Mouse (Mus musculus) testis, adult 2 months (tissue): ENCODE results near the gene Ppp1r12a. TPM values are rescaled to one million over a fixed set of nuclear protein-coding genes. Genes with fewer than 3 reads are reported as not detected.

Experiments used
- H3K27ac ChIP-seq: fragments of 200-500 bp; 2 replicates; pipeline ENCODE4 v1.5.1; 2012; ENCODE audit warnings: low read depth, low read length; ENCODE audit not compliant: control insufficient read depth, insufficient read depth
- H3K27me3 ChIP-seq: fragments of 200-500 bp; 2 replicates; pipeline ENCODE4 v1.6.1; 2012; ENCODE audit warnings: mild to moderate bottlenecking, low read length, moderate library complexity; ENCODE audit not compliant: control insufficient read depth, insufficient read depth
- H3K36me3 ChIP-seq: fragments of 200-500 bp; 2 replicates; pipeline ENCODE4 v1.6.1; 2012; ENCODE audit warnings: mild to moderate bottlenecking, low read length; ENCODE audit not compliant: control insufficient read depth, insufficient read depth
- H3K4me1 ChIP-seq: fragments of 200-500 bp; 2 replicates; pipeline ENCODE4 v1.6.1; 2012; ENCODE audit warnings: low read length; ENCODE audit not compliant: control insufficient read depth, insufficient read depth
- H3K4me3 ChIP-seq: fragments of 200-500 bp; 2 replicates; pipeline ENCODE4 v1.5.1; 2012; ENCODE audit warnings: low read depth, mild to moderate bottlenecking, low read length, moderate library complexity, mixed read lengths; ENCODE audit not compliant: control insufficient read depth
- CTCF ChIP-seq: fragments of 200-500 bp; IDR thresholded peaks from 2 replicates; pipeline ENCODE4 v1.5.1; 2012; ENCODE audit warnings: low read depth, mild to moderate bottlenecking, inconsistent platforms, low read length, moderate library complexity; ENCODE audit not compliant: control insufficient read depth, insufficient read depth, insufficient replicate concordance
- POLR2A ChIP-seq: fragments of 200-500 bp; IDR thresholded peaks from 2 replicates; pipeline ENCODE4 v1.6.1; 2012; ENCODE audit warnings: low read depth, mild to moderate bottlenecking, inconsistent platforms, low read length, moderate library complexity; ENCODE audit not compliant: control insufficient read depth
- polyA plus RNA-seq: library from polyadenylated mRNA; depleted of rRNA; stranded (reverse); fragments of >200 nt; gene quantifications from 2 replicates; pipeline ENCODE4 v1.2.3, GENCODE M21; 2012

Ppp1r12a gene
- polyA plus RNA-seq, 1 experiment, result 15.2 TPM

DNA sequence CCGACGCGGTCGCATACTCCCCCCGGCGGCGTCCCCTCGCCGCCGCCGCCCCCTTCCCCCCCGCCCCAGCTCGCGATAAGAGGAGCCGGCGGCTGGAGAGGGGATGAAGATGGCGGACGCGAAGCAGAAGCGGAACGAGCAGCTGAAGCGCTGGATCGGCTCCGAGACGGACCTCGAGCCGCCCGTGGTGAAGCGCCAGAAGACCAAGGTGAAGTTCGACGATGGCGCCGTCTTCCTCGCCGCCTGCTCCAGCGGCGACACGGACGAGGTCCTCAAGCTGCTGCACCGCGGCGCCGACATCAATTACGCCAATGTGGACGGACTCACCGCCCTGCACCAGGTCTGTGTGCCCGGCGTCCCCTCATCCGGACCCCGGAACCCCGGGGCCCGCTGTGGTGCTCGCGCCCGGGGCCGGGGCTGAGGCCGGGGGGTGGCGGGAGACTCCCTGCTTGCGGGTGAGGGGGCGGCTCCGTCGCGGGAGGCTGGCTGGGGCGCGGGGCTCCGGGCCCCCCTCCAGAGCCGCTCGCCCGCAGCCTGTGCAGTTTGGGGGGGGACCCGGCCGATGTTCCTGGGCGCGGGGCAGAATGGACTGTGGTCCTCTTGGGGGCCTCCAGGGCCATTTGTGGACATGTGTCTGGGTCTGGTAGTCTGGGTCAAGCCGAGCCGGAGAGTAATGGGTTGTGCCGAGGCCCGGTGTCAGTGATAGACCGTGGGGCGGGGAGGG, 466 bp downstream of the Ppp1r12a start:
- peak overlapping the region; percentile 100 for H3K4me3 ChIP-seq
- TF ChIP-seq POLR2A, result no peak
- no peak for TF ChIP-seq CTCF
- no peaks in the 10 kb centered on the region for H3K27me3 ChIP-seq
- H3K36me3 ChIP-seq, result no peaks in the 10 kb centered on the region
- peaks cover 7% of the 10 kb centered on the region for H3K4me1 ChIP-seq
- H3K27ac ChIP-seq, result peak overlapping the region; percentile 99

DNA sequence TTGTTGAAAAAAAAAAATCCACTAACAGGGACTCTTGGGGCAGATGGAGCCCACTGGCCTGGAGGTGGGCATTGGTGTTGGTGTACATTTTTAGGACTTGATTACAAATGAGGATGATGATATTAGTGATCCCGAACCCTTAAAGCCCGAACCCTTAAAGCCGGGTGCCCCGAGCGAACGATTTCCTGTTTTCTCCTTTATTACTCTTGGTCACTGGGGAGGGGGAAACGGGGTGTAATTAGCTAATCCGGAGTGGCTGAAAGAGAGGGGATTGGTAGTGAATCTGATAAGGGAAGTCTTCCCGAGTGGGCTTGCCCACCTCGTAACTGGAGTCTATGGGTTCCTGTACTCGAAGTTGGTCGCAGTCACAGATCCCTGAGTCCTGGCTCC, 1.0 kb downstream of the Ppp1r12a start:
- no peak for TF ChIP-seq CTCF
- TF ChIP-seq POLR2A, result no peak
- peak overlapping the region; percentile 99 for H3K27ac ChIP-seq

DNA sequence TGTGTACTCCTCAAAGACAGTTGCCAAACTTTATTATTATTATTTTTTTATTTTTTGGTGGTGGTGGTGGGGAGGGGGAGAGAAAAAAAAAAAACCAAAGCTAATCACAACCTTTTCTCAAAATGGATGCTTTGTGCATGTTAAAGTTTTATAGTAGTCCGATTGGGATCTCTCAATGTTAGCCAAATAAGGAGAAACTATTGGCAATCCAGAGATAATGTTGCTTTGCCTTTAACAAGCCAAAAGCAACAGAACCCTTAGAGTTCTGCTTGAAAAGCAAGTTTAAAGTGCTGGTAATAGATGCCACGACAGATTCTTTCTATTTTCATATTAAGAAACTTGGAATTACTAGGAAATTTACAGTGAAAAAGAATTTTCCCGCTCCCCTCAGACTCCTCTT, 1.5 kb downstream of the Ppp1r12a start:
- H3K4me3 ChIP-seq, result peak overlapping the region; percentile 100; the same call in 1 of the 2 replicates
- H3K36me3 ChIP-seq, result no peaks in the 10 kb centered on the region
- TF ChIP-seq CTCF (no peak), POLR2A (no peak)
- H3K27me3 ChIP-seq, result no peaks in the 10 kb centered on the region
- peaks cover 7% of the 10 kb centered on the region for H3K4me1 ChIP-seq
- H3K27ac ChIP-seq, result peak overlapping the region; percentile 99

More for the DNA sequence above, 1.0 kb downstream of the Ppp1r12a start:
- Histone ChIP-seq H3K4me1 (peaks cover 7% of the 10 kb centered on the region), H3K27me3 (no peaks in the 10 kb centered on the region), H3K4me3 (peak overlapping the region; percentile 100), H3K36me3 (no peaks in the 10 kb centered on the region)

DNA sequence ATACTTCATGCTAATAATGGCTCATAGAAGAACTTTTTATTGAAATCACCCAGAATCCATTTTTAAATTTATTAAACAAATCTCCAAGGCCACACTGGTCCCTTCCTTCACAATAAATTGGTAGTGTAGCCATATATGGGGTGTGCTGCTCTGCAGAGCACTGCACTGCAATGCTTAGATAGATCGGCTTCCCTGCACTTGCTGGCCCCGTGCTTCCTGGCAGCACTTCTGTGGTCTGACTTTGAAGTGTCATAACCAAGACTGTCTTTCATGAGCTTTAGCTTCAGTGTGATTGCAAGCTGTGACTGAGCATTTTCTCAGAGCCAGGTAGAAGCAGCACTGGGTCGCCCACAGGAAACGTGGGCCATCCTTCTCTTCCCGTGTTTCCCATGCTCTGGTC, 5.8 kb downstream of the Ppp1r12a start:
- Histone ChIP-seq H3K27ac (no peak overlapping the region), H3K4me3 (no peak overlapping the region), H3K27me3 (no peaks in the 10 kb centered on the region), H3K36me3 (no peaks in the 10 kb centered on the region), H3K4me1 (peaks cover 3% of the 10 kb centered on the region)
- no peak for TF ChIP-seq POLR2A
- TF ChIP-seq CTCF, result no peak

DNA sequence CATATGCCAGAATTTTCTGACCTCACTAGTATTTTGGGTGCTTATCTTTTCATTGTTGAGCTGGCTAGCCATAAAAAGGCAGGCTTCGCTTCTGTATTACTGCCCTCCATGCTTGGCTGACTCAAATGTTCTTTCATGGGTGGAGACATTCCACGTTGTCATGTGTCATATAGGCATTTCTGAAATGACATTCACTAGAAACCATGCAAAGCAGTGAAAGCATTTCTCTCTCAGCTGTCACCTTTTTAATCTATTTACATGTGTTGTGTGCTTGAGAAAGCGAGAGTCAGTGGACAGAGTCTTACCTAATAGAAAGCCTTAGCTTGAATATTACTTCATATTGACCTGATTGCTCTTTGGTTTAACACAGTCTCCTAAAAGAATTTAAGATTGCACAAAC, 8.8 kb downstream of the Ppp1r12a start:
- Histone ChIP-seq H3K4me3 (no peak overlapping the region), H3K27ac (no peak overlapping the region), H3K27me3 (no peaks in the 10 kb centered on the region), H3K4me1 (no peaks in the 10 kb centered on the region; the same call in 1 of the 2 replicates), H3K36me3 (no peaks in the 10 kb centered on the region)
- no peak for TF ChIP-seq CTCF
- TF ChIP-seq POLR2A, result no peak

DNA sequence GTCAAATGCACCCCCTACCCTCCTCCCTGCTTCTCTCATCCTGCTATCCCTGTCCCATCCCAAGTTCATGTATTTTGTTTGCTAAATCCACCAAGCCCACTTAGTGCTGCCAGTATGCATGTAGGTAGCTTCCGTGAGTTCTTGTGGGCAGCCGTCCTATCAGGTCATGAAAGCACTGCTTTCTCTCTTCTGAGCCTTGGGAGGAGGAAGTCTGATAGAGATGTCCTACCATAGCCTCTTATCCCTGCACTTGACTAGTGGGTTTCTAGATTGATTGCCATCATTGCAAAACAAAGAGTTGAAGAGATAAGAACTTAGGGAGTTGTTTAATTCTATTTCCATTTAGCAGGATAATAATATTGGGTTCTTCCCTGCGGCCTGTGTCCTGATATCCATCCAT, 9.6 kb downstream of the Ppp1r12a start:
- Histone ChIP-seq H3K27me3 (no peaks in the 10 kb centered on the region), H3K4me1 (no peaks in the 10 kb centered on the region; the same call in 1 of the 2 replicates), H3K4me3 (no peak overlapping the region), H3K36me3 (no peaks in the 10 kb centered on the region), H3K27ac (no peak overlapping the region)
- TF ChIP-seq POLR2A (no peak), CTCF (no peak)

DNA sequence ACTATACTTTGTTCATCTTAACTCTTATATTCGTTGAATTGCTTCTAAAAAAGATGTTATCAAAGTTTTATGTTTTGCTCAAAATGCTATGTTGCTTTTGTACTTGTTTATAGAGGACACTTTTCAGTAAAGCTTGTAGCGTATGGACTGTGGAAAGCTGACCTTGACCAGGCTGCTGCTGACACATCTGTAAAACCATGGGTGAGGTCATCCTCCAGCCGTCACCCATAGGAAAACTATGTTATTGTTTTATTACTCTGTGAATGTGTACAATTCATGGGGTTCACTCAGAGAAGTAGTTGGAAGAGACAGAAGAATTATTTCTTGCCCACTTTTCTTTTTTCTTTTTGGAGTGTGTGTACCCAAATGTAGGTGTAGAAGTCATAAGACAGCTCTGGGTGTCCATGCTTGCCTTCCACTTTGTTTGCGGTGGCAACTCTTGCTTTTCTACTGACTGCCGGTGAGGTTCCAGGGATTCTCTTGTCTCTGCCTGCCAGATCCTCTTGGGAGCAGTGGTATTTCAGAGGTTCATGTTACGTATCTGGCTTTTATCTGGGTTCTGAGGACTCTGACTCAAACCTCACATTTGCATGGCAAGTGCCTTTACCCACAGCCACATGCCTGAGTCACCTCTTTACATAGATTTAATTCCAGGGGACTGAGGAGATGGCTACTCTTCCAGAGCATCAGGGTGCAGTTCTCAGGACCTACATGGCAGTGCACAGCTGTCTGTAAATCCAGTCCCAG, 11.0 kb downstream of the Ppp1r12a start:
- no peak overlapping the region for H3K4me3 ChIP-seq
- no peaks in the 10 kb centered on the region for H3K36me3 ChIP-seq
- no peaks in the 10 kb centered on the region; the same call in 1 of the 2 replicates for H3K4me1 ChIP-seq
- TF ChIP-seq CTCF, result no peak
- TF ChIP-seq POLR2A, result no peak
- no peaks in the 10 kb centered on the region for H3K27me3 ChIP-seq
- H3K27ac ChIP-seq, result no peak overlapping the region
